Mouse (Mus musculus) liver, embryonic 13.5 days (tissue): ENCODE measurements around the gene Nphp3. TPM values are rescaled to one million over a fixed set of nuclear protein-coding genes. Genes with fewer than 3 reads are reported as not detected.
A peak's percentile ranks its signal among the peaks of the same experiment; 100 is the strongest.

ENCODE experiments used
- ATAC-seq: fragments of 200-750 bp; cut with Nextera tagmentation; 2 replicates; pipeline ENCODE4 v1.8.0; 2017; ENCODE audit warnings: low read depth, mild to moderate bottlenecking, moderate number of reproducible peaks, moderate library complexity
- DNase-seq: peaks from one replicate; pipeline ENCODE4 v3.0.0; 2022
- H3K27ac ChIP-seq: fragments of 300-500 bp; sonication (generic); 2 replicates; pipeline ENCODE4 v1.5.1; 2015; ENCODE audit warnings: moderate library complexity, mild to moderate bottlenecking, inconsistent platforms
- H3K27me3 ChIP-seq: fragments of 300-500 bp; sonication (generic); 2 replicates; pipeline ENCODE4 v1.6.1; 2015; ENCODE audit warnings: mild to moderate bottlenecking, inconsistent platforms
- H3K36me3 ChIP-seq: fragments of 300-500 bp; sonication (generic); 2 replicates; pipeline ENCODE4 v1.6.1; 2015; ENCODE audit warnings: mild to moderate bottlenecking, inconsistent platforms
- H3K4me1 ChIP-seq: fragments of 300-500 bp; sonication (generic); replicated peaks from 2 replicates; pipeline ENCODE4 v1.6.1; 2015; ENCODE audit warnings: inconsistent platforms
- H3K4me2 ChIP-seq: fragments of 300-500 bp; sonication (generic); 2 replicates; pipeline ENCODE4 v1.6.1; 2015; ENCODE audit warnings: inconsistent platforms, mild to moderate bottlenecking, moderate library complexity
- H3K4me3 ChIP-seq: fragments of 300-500 bp; sonication (generic); replicated peaks from 2 replicates; pipeline ENCODE4 v1.5.1; 2015; ENCODE audit warnings: mild to moderate bottlenecking, inconsistent platforms
- H3K9ac ChIP-seq: fragments of 300-500 bp; sonication (generic); 2 replicates; pipeline ENCODE4 v1.6.1; 2015; ENCODE audit warnings: mild to moderate bottlenecking, inconsistent platforms
- H3K9me3 ChIP-seq: fragments of 300-500 bp; sonication (generic); replicated peaks from 2 replicates; pipeline ENCODE4 v1.6.1; 2016; ENCODE audit warnings: inconsistent platforms
- WGBS: fragments of 180-500 bp; shearing (Covaris S2); methylation state at CpG from one replicate; pipeline ENCODE4 v1.1.7; 2015; ENCODE audit not compliant: insufficient replicate concordance; 5-methylcytosine and 5-hydroxymethylcytosine counted together
- polyA plus RNA-seq: library from polyadenylated mRNA; unstranded; fragments of >200 nt; fragmentation: Nextera tagmentation; extraction: Ambion mirVana; gene quantifications from 2 replicates; pipeline ENCODE4 v1.2.1, GENCODE M21; 2015

Nphp3 gene
- polyA plus RNA-seq, result 0.99 and 1.2 TPM in 2 replicates

- WGBS, result under 1% methylated on average over 55 of the region's 55 CpGs
- Histone ChIP-seq H3K27ac (peak within 1 kb of the TSS; percentile 32; the same call in 1 of the 2 replicates), H3K4me2 (peak within 1 kb of the TSS; percentile 83), H3K4me3 (peak within 1 kb of the TSS; percentile 65), H3K9ac (peak within 1 kb of the TSS; percentile 57), H3K9me3 (no peaks in the 10 kb centered on the region), H3K27me3 (peaks cover 13% of the 10 kb centered on the region), H3K36me3 (no peaks in the 10 kb centered on the region), H3K4me1 (peaks cover 24% of the 10 kb centered on the region)
- ATAC-seq (peak; percentile 92), DNase-seq (peak; percentile 94)
Measured at GRCm38 (mm10) chr9:104001921-104002859, at the start of gene Nphp3. TSS of gene Nphp3 (plus strand) at chr9:104002544.

- DNase-seq (no peak), ATAC-seq (no peak)
- Histone ChIP-seq H3K4me3 (no peak overlapping the region), H3K36me3 (no peaks in the 10 kb centered on the region), H3K4me1 (no peaks in the 10 kb centered on the region), H3K4me2 (no peak overlapping the region), H3K9ac (no peak overlapping the region), H3K27ac (no peak overlapping the region), H3K27me3 (no peaks in the 10 kb centered on the region), H3K9me3 (no peaks in the 10 kb centered on the region)
- 58% methylated on average over 6 of the region's 6 CpGs for WGBS
Measured at GRCm38 (mm10) chr9:103958722-103959121, 43.6 kb upstream of the Nphp3 start.

- no peaks in the 10 kb centered on the region for H3K4me1 ChIP-seq
- H3K4me3 ChIP-seq, result no peak overlapping the region
- no peak overlapping the region for H3K4me2 ChIP-seq
- H3K36me3 ChIP-seq, result no peaks in the 10 kb centered on the region
- ATAC-seq (no peak), DNase-seq (no peak)
- H3K27me3 ChIP-seq, result no peaks in the 10 kb centered on the region
- 77% methylated on average over 10 of the region's 10 CpGs for WGBS
- H3K27ac ChIP-seq, result no peak overlapping the region
- no peak overlapping the region for H3K9ac ChIP-seq
- H3K9me3 ChIP-seq, result no peaks in the 10 kb centered on the region
Measured at GRCm38 (mm10) chr9:103959989-103960388, 42.4 kb upstream of the Nphp3 start.

- no peaks in the 10 kb centered on the region for H3K36me3 ChIP-seq
- 4% methylated on average over 2 of the region's 2 CpGs for WGBS
- no peak for DNase-seq
- H3K4me1 ChIP-seq, result peaks cover 6% of the 10 kb centered on the region; the same call in 1 of the 2 replicates
- no peak overlapping the region for H3K27ac ChIP-seq
- no peak overlapping the region for H3K4me2 ChIP-seq
- no peaks in the 10 kb centered on the region for H3K9me3 ChIP-seq
- no peaks in the 10 kb centered on the region for H3K27me3 ChIP-seq
- no peak overlapping the region for H3K4me3 ChIP-seq
- no peak for ATAC-seq
- H3K9ac ChIP-seq, result no peak overlapping the region
Measured at GRCm38 (mm10) chr9:103996496-103996895, 5.8 kb upstream of the Nphp3 start.

GRCm38 (mm10) chr9:104000601-104001000, 1.7 kb upstream of the Nphp3 start:
- 34% methylated on average over 3 of the region's 3 CpGs for WGBS
- Histone ChIP-seq H3K4me1 (peaks cover 24% of the 10 kb centered on the region), H3K27me3 (peaks cover 13% of the 10 kb centered on the region), H3K4me3 (no peak overlapping the region), H3K4me2 (no peak overlapping the region), H3K9ac (no peak overlapping the region), H3K36me3 (no peaks in the 10 kb centered on the region), H3K27ac (no peak overlapping the region), H3K9me3 (no peaks in the 10 kb centered on the region)
- no peak for DNase-seq
- ATAC-seq, result no peak

GRCm38 (mm10) chr9:104002913-104003330, 578 bp downstream of the Nphp3 start:
- ATAC-seq (peak; percentile 21), DNase-seq (peak; percentile 32)
- Histone ChIP-seq H3K9me3 (no peaks in the 10 kb centered on the region), H3K4me1 (peaks cover 24% of the 10 kb centered on the region), H3K4me3 (peak overlapping the region; percentile 65), H3K4me2 (peak overlapping the region; percentile 83), H3K36me3 (no peaks in the 10 kb centered on the region), H3K27ac (no peak overlapping the region), H3K9ac (peak overlapping the region; percentile 57), H3K27me3 (peaks cover 13% of the 10 kb centered on the region)
- WGBS, result under 1% methylated on average over 37 of the region's 37 CpGs

- WGBS, result 62% methylated on average over 1 of the region's 1 CpGs
- H3K4me3 ChIP-seq, result no peak overlapping the region
- H3K9me3 ChIP-seq, result no peaks in the 10 kb centered on the region
- no peaks in the 10 kb centered on the region for H3K4me1 ChIP-seq
- no peaks in the 10 kb centered on the region for H3K36me3 ChIP-seq
- DNase-seq (no peak), ATAC-seq (no peak)
- no peak overlapping the region for H3K27ac ChIP-seq
- no peak overlapping the region for H3K9ac ChIP-seq
- H3K27me3 ChIP-seq, result no peaks in the 10 kb centered on the region
- no peak overlapping the region for H3K4me2 ChIP-seq
Measured at GRCm38 (mm10) chr9:104014526-104014925, 12.2 kb downstream of the Nphp3 start.

GRCm38 (mm10) chr9:104021026-104021425, 18.7 kb downstream of the Nphp3 start:
- no peak overlapping the region for H3K9ac ChIP-seq
- H3K27ac ChIP-seq, result no peak overlapping the region
- H3K36me3 ChIP-seq, result 0 out of 2 replicates have a peak, but pooled peaks cover 2% of the 10 kb centered on the region
- H3K4me1 ChIP-seq, result no peaks in the 10 kb centered on the region
- 86% methylated on average over 10 of the region's 10 CpGs for WGBS
- no peaks in the 10 kb centered on the region for H3K27me3 ChIP-seq
- H3K4me2 ChIP-seq, result no peak overlapping the region
- no peaks in the 10 kb centered on the region for H3K9me3 ChIP-seq
- no peak overlapping the region for H3K4me3 ChIP-seq
- ATAC-seq, result no peak
- DNase-seq, result no peak

- H3K27ac ChIP-seq, result no peak overlapping the region
- no peak for ATAC-seq
- no peak overlapping the region for H3K9ac ChIP-seq
- no peak overlapping the region for H3K4me3 ChIP-seq
- WGBS, result 78% methylated on average over 8 of the region's 8 CpGs
- no peak for DNase-seq
- H3K4me2 ChIP-seq, result no peak overlapping the region
- H3K36me3 ChIP-seq, result peaks cover 14% of the 10 kb centered on the region
- H3K27me3 ChIP-seq, result no peaks in the 10 kb centered on the region
- no peaks in the 10 kb centered on the region for H3K4me1 ChIP-seq
- no peaks in the 10 kb centered on the region for H3K9me3 ChIP-seq
Measured at GRCm38 (mm10) chr9:104027186-104027585, 24.8 kb downstream of the Nphp3 start.

GRCm38 (mm10) chr9:104029861-104030260, 27.5 kb downstream of the Nphp3 start:
- Histone ChIP-seq H3K4me1 (no peaks in the 10 kb centered on the region), H3K27ac (no peak overlapping the region), H3K4me3 (no peak overlapping the region), H3K27me3 (no peaks in the 10 kb centered on the region), H3K4me2 (no peak overlapping the region), H3K9ac (no peak overlapping the region), H3K36me3 (peaks cover 14% of the 10 kb centered on the region), H3K9me3 (no peaks in the 10 kb centered on the region)
- DNase-seq (no peak), ATAC-seq (no peak)
- WGBS, result 76% methylated on average over 11 of the region's 11 CpGs

GRCm38 (mm10) chr9:104034231-104034630, 31.9 kb downstream of the Nphp3 start:
- no peak overlapping the region for H3K4me3 ChIP-seq
- 59% methylated on average over 8 of the region's 8 CpGs for WGBS
- no peak overlapping the region for H3K9ac ChIP-seq
- H3K4me1 ChIP-seq, result no peaks in the 10 kb centered on the region
- H3K27me3 ChIP-seq, result no peaks in the 10 kb centered on the region
- H3K36me3 ChIP-seq, result no peaks in the 10 kb centered on the region
- no peak for ATAC-seq
- H3K9me3 ChIP-seq, result no peaks in the 10 kb centered on the region
- H3K27ac ChIP-seq, result no peak overlapping the region
- DNase-seq, result no peak
- H3K4me2 ChIP-seq, result no peak overlapping the region
